Mouse (Mus musculus) bone marrow macrophage, adult 2 months (primary cell): ENCODE results near the gene Asrgl1.

Source experiments
- CTCF ChIP-seq: IDR thresholded peaks from 2 replicates; pipeline ENCODE4 v1.5.1; 2012; ENCODE audit warnings: low read depth, mild to moderate bottlenecking, low read length, moderate library complexity
- POLR2A ChIP-seq: IDR thresholded peaks from 2 replicates; pipeline ENCODE4 v1.6.1; 2012; ENCODE audit warnings: mild to moderate bottlenecking, low read depth, low read length, borderline replicate concordance

- TF ChIP-seq CTCF (no peak), POLR2A (no peak)
Observed at GRCm38 (mm10) chr19:9083010-9083355, 52.5 kb downstream of the Asrgl1 start.
